10 mouse cellular contexts compared by ENCODE assay signal in genomic region chr6:124831199-124831598, GRCm38 (mm10). TPM values are rescaled to one million over a fixed set of nuclear protein-coding genes. Genes with fewer than 3 reads are reported as not detected.
DNase-seq lines count a peak whose midpoint lies in the region; ATAC-seq and TF ChIP-seq lines count a peak whose summit lies in the region.
"Not testable (repeated sequence)": the region's sequence is repeated elsewhere in the genome, so short reads cannot be mapped to it uniquely, and the experiment has no call there.
"Had no signal": no experiment of that assay in that cellular context is flagged by ENCODE, and none has a peak within 500 bp of the region (broad histone marks: within the 10 kb centered on the region; RNA-seq: fewer than 3 reads in every experiment).

No protein-coding gene starts in this region.

- 96% methylated on average over 4 of the region's 4 CpGs for WGBS in embryonic facial prominence, embryonic 12.5 days
- 87% methylated on average over 4 of the region's 4 CpGs for WGBS in forebrain, embryonic 15.5 days
- WGBS in hindbrain, embryonic 10.5 days = 98% methylated on average over 4 of the region's 4 CpGs
- WGBS in intestine, postnatal 0 days = 92% methylated on average over 4 of the region's 4 CpGs
- 92% methylated on average over 4 of the region's 4 CpGs for WGBS in limb, embryonic 14.5 days
- 84% methylated on average over 4 of the region's 4 CpGs for WGBS in lung, embryonic 15.5 days
- WGBS in neural tube, embryonic 11.5 days = 90% methylated on average over 4 of the region's 4 CpGs

- not testable (repeated sequence) for ATAC-seq in embryonic facial prominence, embryonic 12.5 days (ENCODE audit: insufficient number of reproducible peaks, insufficient read depth, low FRiP score, low TSS enrichment); forebrain, embryonic 15.5 days (replicated peaks); intestine, postnatal 0 days; limb, embryonic 14.5 days (ENCODE audit: low FRiP score, low read depth); lung, embryonic 15.5 days (ENCODE audit: borderline replicate concordance, extremely low read depth, low FRiP score, low TSS enrichment); neural tube, embryonic 11.5 days (ENCODE audit: insufficient read depth, low FRiP score, low TSS enrichment)

- H3K36me3 ChIP-seq in ES-E14 (ENCODE audit: control insufficient read depth, insufficient read depth, low read length, poor library complexity, severe bottlenecking) = peaks cover 29% of the 10 kb centered on the region
- peaks cover 34% of the 10 kb centered on the region for H3K36me3 ChIP-seq in embryonic facial prominence, embryonic 12.5 days
- H3K36me3 ChIP-seq in forebrain, embryonic 15.5 days; neural tube, embryonic 11.5 days (ENCODE audit: control insufficient read depth, insufficient read depth, low read length): not testable (repeated sequence)
- H3K36me3 ChIP-seq in hindbrain, embryonic 10.5 days = peaks cover 58% of the 10 kb centered on the region
- peaks cover 30% of the 10 kb centered on the region for H3K36me3 ChIP-seq in intestine, postnatal 0 days (ENCODE audit: control insufficient read depth, insufficient read depth)
- peaks cover 33% of the 10 kb centered on the region for H3K36me3 ChIP-seq in limb, embryonic 14.5 days (ENCODE audit: control insufficient read depth, insufficient read depth, low read length)
- H3K36me3 ChIP-seq in lung, embryonic 15.5 days = peaks cover 32% of the 10 kb centered on the region

- H3K9ac ChIP-seq in ES-E14 (ENCODE audit: insufficient read depth, low read depth, low read length, poor library complexity, severe bottlenecking) = peak overlapping the region; percentile 40; the same call in 1 of the 2 replicates
- not testable (repeated sequence) for H3K9ac ChIP-seq in embryonic facial prominence, embryonic 12.5 days; intestine, postnatal 0 days (ENCODE audit: low read depth, low read length); limb, embryonic 14.5 days (ENCODE audit: low read depth, low read length, severe bottlenecking); lung, embryonic 15.5 days; neural tube, embryonic 11.5 days (ENCODE audit: low read length)
- H3K9ac ChIP-seq in forebrain, embryonic 15.5 days (replicated peaks) = 0 out of 2 replicates have a peak overlapping the region, but pooled peaks have one; percentile 22

- peaks cover 2 to 12% of the 10 kb centered on the region in 2 experiments; a peak in 2 of 4 replicates for H3K4me1 ChIP-seq in ES-E14 (ENCODE audit: control insufficient read depth in 2 of 2, insufficient read depth in 2 of 2, low read length in 2 of 2, poor library complexity in 1 of 2)
- H3K4me1 ChIP-seq in embryonic facial prominence, embryonic 12.5 days = peaks cover 26% of the 10 kb centered on the region
- peaks cover 37% of the 10 kb centered on the region for H3K4me1 ChIP-seq in forebrain, embryonic 15.5 days
- peaks cover 56% of the 10 kb centered on the region for H3K4me1 ChIP-seq in hindbrain, embryonic 10.5 days (replicated peaks)
- H3K4me1 ChIP-seq in intestine, postnatal 0 days (replicated peaks; ENCODE audit: control insufficient read depth, insufficient read depth, low read length); limb, embryonic 14.5 days (ENCODE audit: control insufficient read depth, insufficient read depth, low read length); neural tube, embryonic 11.5 days (ENCODE audit: control insufficient read depth, insufficient read depth, low read length): not testable (repeated sequence)
- H3K4me1 ChIP-seq in lung, embryonic 15.5 days = peaks cover 34% of the 10 kb centered on the region

- DNase-seq in ES-E14 (ENCODE audit: low read depth, low spot score); hindbrain, embryonic 10.5 days (ENCODE audit: low spot score); limb, embryonic 14.5 days (ENCODE audit: low spot score); neural tube, embryonic 11.5 days (ENCODE audit: low spot score): not testable (repeated sequence)

- not testable (repeated sequence) for TF ChIP-seq POLR2A in limb, embryonic 14.5 days (IDR thresholded peaks at IDR 0.05; ENCODE audit: borderline replicate concordance, extremely low read depth, insufficient read depth, insufficient read length)

- H3K4me3 ChIP-seq in ES-E14 (ENCODE audit: insufficient read depth in 1 of 2, low read depth in 1 of 2, low read length in 2 of 2, poor library complexity in 1 of 2, severe bottlenecking in 1 of 2) = peak overlapping the region; percentile 19 to 31; a peak in 2 of 4 replicates
- peak overlapping the region; percentile 62 for H3K4me3 ChIP-seq in embryonic facial prominence, embryonic 12.5 days
- peak overlapping the region; percentile 68 for H3K4me3 ChIP-seq in forebrain, embryonic 15.5 days
- peak overlapping the region; percentile 71 for H3K4me3 ChIP-seq in hindbrain, embryonic 10.5 days
- peak overlapping the region; percentile 68; the same call in 1 of the 2 replicates for H3K4me3 ChIP-seq in intestine, postnatal 0 days (ENCODE audit: low read depth, low read length)
- not testable (repeated sequence) for H3K4me3 ChIP-seq in limb, embryonic 14.5 days (replicated peaks; ENCODE audit: low read length)
- H3K4me3 ChIP-seq in lung, embryonic 15.5 days = peak overlapping the region; percentile 61
- peak overlapping the region; percentile 68; the same call in 1 of the 2 replicates for H3K4me3 ChIP-seq in neural tube, embryonic 11.5 days (ENCODE audit: low read depth, low read length)

- not testable (repeated sequence) for TF ChIP-seq CTCF in intestine, postnatal 0 days (IDR thresholded peaks at IDR 0.05; ENCODE audit: low read depth)

- H3K27ac ChIP-seq in ES-E14 (ENCODE audit: insufficient read depth, low read depth, low read length, poor library complexity, severe bottlenecking); embryonic facial prominence, embryonic 12.5 days; forebrain, embryonic 15.5 days (replicated peaks); hindbrain, embryonic 10.5 days; intestine, postnatal 0 days (ENCODE audit: low read depth, low read length); limb, embryonic 14.5 days (replicated peaks; ENCODE audit: low read depth, low read length); lung, embryonic 15.5 days; neural tube, embryonic 11.5 days (ENCODE audit: low read depth, low read length): not testable (repeated sequence)

- in situ Hi-C loops in ES-E14 (cut with MboI; ENCODE audit: low sequenced_read_pairs in 2 of 2, unreplicated experiment in 2 of 2) = not testable (repeated sequence)

- H3K4me2 ChIP-seq in embryonic facial prominence, embryonic 12.5 days (replicated peaks) = peak overlapping the region; percentile 82
- H3K4me2 ChIP-seq in forebrain, embryonic 15.5 days (replicated peaks) = peak overlapping the region; percentile 74
- peak overlapping the region; percentile 83; the same call in 1 of the 2 replicates for H3K4me2 ChIP-seq in intestine, postnatal 0 days (replicated peaks; ENCODE audit: low read depth)
- peak overlapping the region; percentile 90; the same call in 1 of the 2 replicates for H3K4me2 ChIP-seq in limb, embryonic 14.5 days (replicated peaks; ENCODE audit: low read depth, low read length, severe bottlenecking)
- peak overlapping the region; percentile 85 for H3K4me2 ChIP-seq in lung, embryonic 15.5 days
- peak overlapping the region; percentile 69 for H3K4me2 ChIP-seq in neural tube, embryonic 11.5 days (ENCODE audit: low read depth)

- H3K27me3 ChIP-seq in embryonic facial prominence, embryonic 12.5 days; forebrain, embryonic 15.5 days; hindbrain, embryonic 10.5 days (ENCODE audit: insufficient read depth, poor library complexity, severe bottlenecking); intestine, postnatal 0 days (replicated peaks; ENCODE audit: control insufficient read depth, insufficient read depth, low read length); limb, embryonic 14.5 days (ENCODE audit: control insufficient read depth, insufficient read depth, low read length); lung, embryonic 15.5 days; neural tube, embryonic 11.5 days (ENCODE audit: control insufficient read depth, insufficient read depth, low read length): not testable (repeated sequence)

- not testable (repeated sequence) for H3K9me3 ChIP-seq in ES-E14 (ENCODE audit: control insufficient read depth, insufficient read depth, low read depth, low read length); embryonic facial prominence, embryonic 12.5 days; forebrain, embryonic 15.5 days; hindbrain, embryonic 10.5 days; intestine, postnatal 0 days (ENCODE audit: control insufficient read depth); limb, embryonic 14.5 days (ENCODE audit: control insufficient read depth, low read length); lung, embryonic 15.5 days; neural tube, embryonic 11.5 days (ENCODE audit: control insufficient read depth, low read length)

RNA-seq across cellular contexts. Expression of gene Cdca3, which starts 1.9 kb away (rescaled TPM):
- 128 and 137 TPM in 2 replicates for total RNA-seq in ES-E14 (2012; rRNA removed)
- 157 and 166 TPM in 2 replicates for polyA plus RNA-seq in embryonic facial prominence, embryonic 12.5 days (2016; fragmentation: Nextera tagmentation; extraction: Ambion mirVana)
- polyA plus RNA-seq in forebrain, embryonic 15.5 days (2015; fragmentation: Nextera tagmentation; extraction: Ambion mirVana) = 100 and 106 TPM in 2 replicates
- polyA plus RNA-seq in hindbrain, embryonic 10.5 days (2016; fragmentation: Nextera tagmentation; extraction: Ambion mirVana) = 232 and 255 TPM in 2 replicates
- polyA plus RNA-seq in intestine, postnatal 0 days (2015; fragmentation: Nextera tagmentation; extraction: Ambion mirVana) = 45.4 and 57.4 TPM in 2 replicates
- 141 and 164 TPM in 2 replicates for polyA plus RNA-seq in limb, embryonic 14.5 days (2012; rRNA removed)
- polyA plus RNA-seq in limb, embryonic 14.5 days (2014; fragmentation: Nextera tagmentation; extraction: Ambion mirVana) = 128 and 146 TPM in 2 replicates
- polyA plus RNA-seq in lung, embryonic 15.5 days (2015; fragmentation: Nextera tagmentation; extraction: Ambion mirVana) = 188 and 197 TPM in 2 replicates
- 190 and 195 TPM in 2 replicates for polyA plus RNA-seq in neural tube, embryonic 11.5 days (2014; fragmentation: Nextera tagmentation; extraction: Ambion mirVana)

RNA-seq across cellular contexts. Expression of gene Usp5, which starts 1.9 kb away (rescaled TPM):
- 149 and 150 TPM in 2 replicates for total RNA-seq in ES-E14 (2012; rRNA removed)
- 191 and 197 TPM in 2 replicates for polyA plus RNA-seq in embryonic facial prominence, embryonic 12.5 days (2016; fragmentation: Nextera tagmentation; extraction: Ambion mirVana)
- 194 and 200 TPM in 2 replicates for polyA plus RNA-seq in forebrain, embryonic 15.5 days (2015; fragmentation: Nextera tagmentation; extraction: Ambion mirVana)
- 206 and 211 TPM in 2 replicates for polyA plus RNA-seq in hindbrain, embryonic 10.5 days (2016; fragmentation: Nextera tagmentation; extraction: Ambion mirVana)
- polyA plus RNA-seq in intestine, postnatal 0 days (2015; fragmentation: Nextera tagmentation; extraction: Ambion mirVana) = 44.8 and 45.0 TPM in 2 replicates
- 105 and 119 TPM in 2 replicates for polyA plus RNA-seq in limb, embryonic 14.5 days (2012; rRNA removed)
- polyA plus RNA-seq in limb, embryonic 14.5 days (2014; fragmentation: Nextera tagmentation; extraction: Ambion mirVana) = 115 and 120 TPM in 2 replicates
- polyA plus RNA-seq in lung, embryonic 15.5 days (2015; fragmentation: Nextera tagmentation; extraction: Ambion mirVana) = 149 and 152 TPM in 2 replicates
- polyA plus RNA-seq in neural tube, embryonic 11.5 days (2014; fragmentation: Nextera tagmentation; extraction: Ambion mirVana) = 162 and 174 TPM in 2 replicates

RNA-seq across cellular contexts. Expression of gene Gnb3, which starts 8.9 kb away (rescaled TPM):
- 0.32 TPM in 1 of 2 replicates, not detected in the other for total RNA-seq in ES-E14 (2012; rRNA removed)
- polyA plus RNA-seq in embryonic facial prominence, embryonic 12.5 days (2016; fragmentation: Nextera tagmentation; extraction: Ambion mirVana) = 0.58 and 1.0 TPM in 2 replicates
- polyA plus RNA-seq in forebrain, embryonic 15.5 days (2015; fragmentation: Nextera tagmentation; extraction: Ambion mirVana) = 0.23 and 1.8 TPM in 2 replicates
- 0.44 and 0.76 TPM in 2 replicates for polyA plus RNA-seq in hindbrain, embryonic 10.5 days (2016; fragmentation: Nextera tagmentation; extraction: Ambion mirVana)
- 0.42 and 0.47 TPM in 2 replicates for polyA plus RNA-seq in intestine, postnatal 0 days (2015; fragmentation: Nextera tagmentation; extraction: Ambion mirVana)
- 1.9 and 2.3 TPM in 2 replicates for polyA plus RNA-seq in limb, embryonic 14.5 days (2012; rRNA removed)
- polyA plus RNA-seq in limb, embryonic 14.5 days (2014; fragmentation: Nextera tagmentation; extraction: Ambion mirVana) = 1.6 and 1.8 TPM in 2 replicates
- 0.38 and 1.1 TPM in 2 replicates for polyA plus RNA-seq in lung, embryonic 15.5 days (2015; fragmentation: Nextera tagmentation; extraction: Ambion mirVana)
- polyA plus RNA-seq in neural tube, embryonic 11.5 days (2014; fragmentation: Nextera tagmentation; extraction: Ambion mirVana) = 0.22 and 0.29 TPM in 2 replicates
- total RNA-seq: liver, adult 2 months; megakaryocyte progenitor cell, adult 5-6 weeks had no signal
- polyA plus RNA-seq: liver, adult 2 months had no signal

RNA-seq across cellular contexts. Expression of gene Tpi1, which starts 17.1 kb away (rescaled TPM):
- total RNA-seq in ES-E14 (2012; rRNA removed) = 306 and 404 TPM in 2 replicates
- polyA plus RNA-seq in embryonic facial prominence, embryonic 12.5 days (2016; fragmentation: Nextera tagmentation; extraction: Ambion mirVana) = 615 and 621 TPM in 2 replicates
- polyA plus RNA-seq in forebrain, embryonic 15.5 days (2015; fragmentation: Nextera tagmentation; extraction: Ambion mirVana) = 352 and 365 TPM in 2 replicates
- polyA plus RNA-seq in hindbrain, embryonic 10.5 days (2016; fragmentation: Nextera tagmentation; extraction: Ambion mirVana) = 794 and 931 TPM in 2 replicates
- polyA plus RNA-seq in intestine, postnatal 0 days (2015; fragmentation: Nextera tagmentation; extraction: Ambion mirVana) = 489 and 537 TPM in 2 replicates
- 636 and 744 TPM in 2 replicates for polyA plus RNA-seq in limb, embryonic 14.5 days (2012; rRNA removed)
- 808 and 825 TPM in 2 replicates for polyA plus RNA-seq in limb, embryonic 14.5 days (2014; fragmentation: Nextera tagmentation; extraction: Ambion mirVana)
- 712 and 746 TPM in 2 replicates for polyA plus RNA-seq in lung, embryonic 15.5 days (2015; fragmentation: Nextera tagmentation; extraction: Ambion mirVana)
- polyA plus RNA-seq in neural tube, embryonic 11.5 days (2014; fragmentation: Nextera tagmentation; extraction: Ambion mirVana) = 622 and 634 TPM in 2 replicates

RNA-seq across cellular contexts. Expression of gene Spsb2, which starts 22.7 kb away (rescaled TPM):
- total RNA-seq in ES-E14 (2012; rRNA removed) = 6.3 and 10.1 TPM in 2 replicates
- polyA plus RNA-seq in embryonic facial prominence, embryonic 12.5 days (2016; fragmentation: Nextera tagmentation; extraction: Ambion mirVana) = 7.8 and 10.5 TPM in 2 replicates
- 4.4 and 5.0 TPM in 2 replicates for polyA plus RNA-seq in forebrain, embryonic 15.5 days (2015; fragmentation: Nextera tagmentation; extraction: Ambion mirVana)
- polyA plus RNA-seq in hindbrain, embryonic 10.5 days (2016; fragmentation: Nextera tagmentation; extraction: Ambion mirVana) = 8.3 and 8.7 TPM in 2 replicates
- polyA plus RNA-seq in intestine, postnatal 0 days (2015; fragmentation: Nextera tagmentation; extraction: Ambion mirVana) = 57.7 and 69.5 TPM in 2 replicates
- polyA plus RNA-seq in limb, embryonic 14.5 days (2012; rRNA removed) = 9.8 and 11.1 TPM in 2 replicates
- 8.9 and 10.8 TPM in 2 replicates for polyA plus RNA-seq in limb, embryonic 14.5 days (2014; fragmentation: Nextera tagmentation; extraction: Ambion mirVana)
- 11.6 and 12.7 TPM in 2 replicates for polyA plus RNA-seq in lung, embryonic 15.5 days (2015; fragmentation: Nextera tagmentation; extraction: Ambion mirVana)
- polyA plus RNA-seq in neural tube, embryonic 11.5 days (2014; fragmentation: Nextera tagmentation; extraction: Ambion mirVana) = 6.3 and 6.9 TPM in 2 replicates
